Mouse (Mus musculus) stomach, embryonic 16.5 days (tissue): ENCODE data around the gene Ptrhd1. TPM values are rescaled to one million over a fixed set of nuclear protein-coding genes. Genes with fewer than 3 reads are reported as not detected.

Experiments
- ATAC-seq: fragments of 200-750 bp; cut with Nextera tagmentation; 2 replicates; pipeline ENCODE4 v1.8.0; 2017; ENCODE audit warnings: moderate number of reproducible peaks, moderate TSS enrichment; ENCODE audit not compliant: insufficient read depth, low FRiP score
- H3K27ac ChIP-seq: fragments of 300-500 bp; sonication (generic); 2 replicates; pipeline ENCODE4 v1.5.1; 2014; ENCODE audit warnings: low read length
- H3K27me3 ChIP-seq: fragments of 300-500 bp; sonication (generic); 2 replicates; pipeline ENCODE4 v1.6.1; 2014; ENCODE audit warnings: low read length, control low read depth, mixed read lengths; ENCODE audit not compliant: control insufficient read depth, insufficient read depth
- H3K36me3 ChIP-seq: fragments of 300-500 bp; sonication (generic); 2 replicates; pipeline ENCODE4 v1.6.1; 2014; ENCODE audit warnings: low read length; ENCODE audit not compliant: control insufficient read depth, insufficient read depth
- H3K4me1 ChIP-seq: fragments of 300-500 bp; sonication (generic); 2 replicates; pipeline ENCODE4 v1.6.1; 2014; ENCODE audit warnings: low read length, control low read depth, mixed read lengths; ENCODE audit not compliant: control insufficient read depth, insufficient read depth
- H3K4me2 ChIP-seq: fragments of 300-500 bp; sonication (generic); 2 replicates; pipeline ENCODE4 v1.6.1; 2014; ENCODE audit warnings: low read depth, low read length, mixed read lengths
- H3K4me3 ChIP-seq: fragments of 300-500 bp; sonication (generic); replicated peaks from 2 replicates; pipeline ENCODE4 v1.5.1; 2014; ENCODE audit warnings: mild to moderate bottlenecking, low read length
- H3K9ac ChIP-seq: fragments of 300-500 bp; sonication (generic); 2 replicates; pipeline ENCODE4 v1.6.1; 2014; ENCODE audit warnings: low read length
- H3K9me3 ChIP-seq: fragments of 300-500 bp; sonication (generic); replicated peaks from 2 replicates; pipeline ENCODE4 v1.6.1; 2016; ENCODE audit warnings: low read length, control low read depth; ENCODE audit not compliant: control insufficient read depth
- WGBS: fragments of 180-500 bp; shearing (Covaris S2); extraction: QIAGEN DNeasy Blood & Tissue Kit; methylation state at CpG from one replicate; pipeline ENCODE4 v1.1.7; 2014; 5-methylcytosine and 5-hydroxymethylcytosine counted together
- polyA plus RNA-seq: library from polyadenylated mRNA; unstranded; fragments of >200 nt; fragmentation: Nextera tagmentation; extraction: Ambion mirVana; gene quantifications from 2 replicates; pipeline ENCODE4 v1.2.1, GENCODE M21; 2015

Ptrhd1 gene
- polyA plus RNA-seq, 1 experiment from 2014 or later: 5.0 TPM

DNA sequence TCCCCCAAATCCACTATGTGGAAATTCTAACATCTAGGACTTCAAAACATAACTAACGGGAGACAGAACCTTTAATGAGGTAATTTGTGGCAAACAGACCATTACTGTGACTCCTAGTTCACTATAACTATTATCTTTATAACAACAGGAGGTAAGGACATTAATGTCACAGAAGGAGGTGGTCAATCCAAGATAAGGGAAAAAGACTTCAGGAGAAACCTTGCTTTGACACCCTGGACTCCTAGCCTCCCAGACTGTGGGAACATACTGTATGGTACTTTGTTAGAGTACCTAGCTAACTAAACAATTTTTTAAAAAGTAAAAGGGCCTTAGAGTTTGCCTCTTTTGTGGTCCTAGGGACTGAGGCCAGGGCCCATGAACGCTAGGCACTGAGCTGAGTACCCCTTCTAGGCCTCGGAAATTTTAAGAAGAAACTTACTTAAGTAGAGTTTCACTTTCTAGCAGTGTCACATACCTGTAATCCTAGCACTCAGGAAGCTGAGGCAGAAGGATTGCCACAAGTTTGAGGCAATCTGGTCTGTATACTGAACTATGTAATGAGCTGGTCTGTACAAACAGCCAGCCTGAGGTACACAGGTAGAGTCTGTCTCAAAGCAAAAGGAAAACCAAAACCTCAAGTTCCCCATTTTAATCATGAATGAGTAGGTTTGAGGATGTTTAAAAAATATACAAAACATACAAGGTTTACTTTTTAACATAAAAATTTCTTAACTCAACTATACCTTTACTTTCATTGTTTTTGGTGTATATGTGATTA is 45.3 kb downstream of the Ptrhd1 start:
- H3K27me3 ChIP-seq: no peaks in the 10 kb centered on the region
- H3K9me3 ChIP-seq: no peaks in the 10 kb centered on the region
- WGBS: 88% methylated on average over 3 of the region's 3 CpGs
- H3K27ac ChIP-seq: no peak overlapping the region
- ATAC-seq: no peak
- H3K4me2 ChIP-seq: no peak overlapping the region
- H3K4me3 ChIP-seq: no peak overlapping the region
- no peak overlapping the region for H3K9ac ChIP-seq
- peaks cover 4% of the 10 kb centered on the region for H3K36me3 ChIP-seq
- H3K4me1 ChIP-seq: no peaks in the 10 kb centered on the region

GRCm38 (mm10) chr12:4279878-4280277 is 46.1 kb downstream of the Ptrhd1 start:
- H3K36me3 ChIP-seq: no peaks in the 10 kb centered on the region
- ATAC-seq: no peak
- no peak overlapping the region for H3K4me2 ChIP-seq
- H3K4me1 ChIP-seq: no peaks in the 10 kb centered on the region
- no peak overlapping the region for H3K27ac ChIP-seq
- no peak overlapping the region for H3K4me3 ChIP-seq
- no peak overlapping the region for H3K9ac ChIP-seq
- no peaks in the 10 kb centered on the region for H3K9me3 ChIP-seq
- WGBS: 92% methylated on average over 3 of the region's 3 CpGs
- H3K27me3 ChIP-seq: no peaks in the 10 kb centered on the region

DNA sequence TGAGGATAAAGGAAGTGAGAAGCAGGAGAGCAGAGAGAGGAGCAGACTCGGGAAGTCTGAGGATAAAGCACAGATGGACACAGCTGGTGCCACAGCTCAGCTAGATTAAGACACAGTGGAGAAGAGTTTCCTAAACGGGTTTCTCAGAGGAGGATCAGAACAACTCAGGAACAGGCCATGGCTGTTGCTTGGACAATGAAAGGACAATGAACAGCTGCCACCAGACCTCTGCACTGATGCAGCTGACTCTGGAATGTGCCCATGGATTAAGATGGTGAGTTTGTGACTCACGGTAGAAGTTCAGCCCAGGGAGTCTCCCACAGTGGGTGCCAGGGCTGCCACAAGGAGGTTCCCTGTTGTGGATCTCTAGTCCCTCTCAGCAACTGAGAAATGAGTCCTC is 51.4 kb downstream of the Ptrhd1 start:
- H3K27me3 ChIP-seq: no peaks in the 10 kb centered on the region
- H3K4me1 ChIP-seq: peaks cover 7% of the 10 kb centered on the region
- no peak overlapping the region for H3K9ac ChIP-seq
- ATAC-seq: peak; percentile 72
- no peak overlapping the region for H3K4me3 ChIP-seq
- WGBS: 14% methylated on average over 3 of the region's 3 CpGs
- peak overlapping the region; percentile 75 for H3K27ac ChIP-seq
- H3K4me2 ChIP-seq: no peak overlapping the region
- no peaks in the 10 kb centered on the region for H3K36me3 ChIP-seq
- no peaks in the 10 kb centered on the region for H3K9me3 ChIP-seq

Other genes with a start within 250 kb of the Ptrhd1 start
- 3.4 and 3.5 TPM in 2 replicates for gene Efr3b, start 195.1 kb upstream of the Ptrhd1 start, polyA plus RNA-seq
- 5.7 and 6.1 TPM in 2 replicates for gene Dnajc27, start 151.4 kb upstream of the Ptrhd1 start, polyA plus RNA-seq
- 7.7 and 8.7 TPM in 2 replicates for gene Adcy3, start 100.9 kb upstream of the Ptrhd1 start, polyA plus RNA-seq
- gene Cenpo, start 267 bp downstream of the Ptrhd1 start, polyA plus RNA-seq: 12.1 TPM in 2 replicates
- gene Ncoa1, start 243.2 kb downstream of the Ptrhd1 start, polyA plus RNA-seq: 5.3 and 5.6 TPM in 2 replicates